ENCODE assay signal across 8 mouse cellular contexts in the genomic region with DNA sequence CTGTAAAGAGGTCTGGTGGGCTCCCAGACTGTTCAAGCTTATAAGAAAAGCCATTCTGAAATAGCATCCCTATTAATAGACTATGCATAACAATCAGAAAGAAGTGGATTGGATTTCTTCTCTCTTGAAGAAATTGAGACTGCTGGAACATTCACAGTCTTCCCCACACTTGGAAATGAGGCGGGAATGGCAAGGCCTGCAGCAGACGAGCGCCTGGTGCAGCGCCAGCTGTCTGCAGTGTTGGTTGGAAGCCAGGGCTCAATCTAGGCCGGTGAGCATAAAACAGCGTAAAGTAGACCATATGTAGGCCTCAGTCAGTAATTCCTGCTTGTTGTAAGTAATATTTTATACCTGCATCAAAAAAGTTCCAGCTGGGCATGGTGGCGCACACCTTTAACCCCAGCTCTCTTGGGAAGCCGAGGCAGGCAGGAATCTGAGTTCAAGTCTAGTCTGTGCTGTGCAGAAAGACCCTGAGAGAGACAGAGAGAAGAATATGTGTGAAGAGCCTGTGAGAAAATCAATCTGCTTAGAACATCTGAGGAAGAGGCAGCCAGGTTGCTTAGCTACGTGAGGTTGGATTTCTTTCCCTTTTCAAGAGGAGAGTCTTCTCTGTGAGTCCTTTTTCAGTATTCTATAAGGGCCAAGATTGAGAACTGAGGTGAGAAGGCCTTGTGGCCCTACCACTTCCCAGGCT. TPM values are rescaled to one million over a fixed set of nuclear protein-coding genes. Genes with fewer than 3 reads are reported as not detected.
DNase-seq lines count a peak whose midpoint lies in the region; ATAC-seq and TF ChIP-seq lines count a peak whose summit lies in the region.

No protein-coding gene starts in this region.

- no peaks in the 10 kb centered on the region for H3K27me3 ChIP-seq in hindbrain, embryonic 16.5 days (replicated peaks; ENCODE audit: control insufficient read depth, insufficient read depth, low read length)
- H3K27me3 ChIP-seq in hindbrain, embryonic 13.5 days = no peaks in the 10 kb centered on the region
- no peaks in the 10 kb centered on the region for H3K27me3 ChIP-seq in cerebellum, adult 2 months (ENCODE audit: control insufficient read depth, insufficient read depth, low read length)
- H3K27me3 ChIP-seq in limb, embryonic 14.5 days (ENCODE audit: control insufficient read depth, insufficient read depth, low read length) = no peaks in the 10 kb centered on the region
- H3K27me3 ChIP-seq in intestine, embryonic 16.5 days (replicated peaks; ENCODE audit: control insufficient read depth, insufficient read depth, low read length) = no peaks in the 10 kb centered on the region

- no peak overlapping the region for H3K4me3 ChIP-seq in hindbrain, embryonic 16.5 days (ENCODE audit: low read length)
- no peak overlapping the region for H3K4me3 ChIP-seq in hindbrain, embryonic 13.5 days
- H3K4me3 ChIP-seq in cerebellum, adult 2 months (replicated peaks; ENCODE audit: insufficient read depth, low read depth, low read length) = no peak overlapping the region
- no peak overlapping the region for H3K4me3 ChIP-seq in limb, embryonic 14.5 days (replicated peaks; ENCODE audit: low read length)
- no peak overlapping the region for H3K4me3 ChIP-seq in intestine, embryonic 16.5 days (ENCODE audit: low read length)

- TF ChIP-seq CTCF in cerebellum, adult 2 months (IDR thresholded peaks at IDR 0.05; ENCODE audit: borderline replicate concordance, insufficient read depth, low read depth, low read length) = no peak

- 65% methylated on average over 9 of the region's 9 CpGs for WGBS in hindbrain, embryonic 16.5 days
- WGBS in hindbrain, embryonic 13.5 days = 91% methylated on average over 9 of the region's 9 CpGs
- WGBS in cerebellum, adult 2 months = 9% methylated on average over 9 of the region's 9 CpGs
- 66% methylated on average over 9 of the region's 9 CpGs for WGBS in limb, embryonic 14.5 days
- WGBS in intestine, embryonic 16.5 days = 77% methylated on average over 9 of the region's 9 CpGs

- no peak for TF ChIP-seq POLR2A in cerebellum, adult 2 months (IDR thresholded peaks at IDR 0.05; ENCODE audit: borderline replicate concordance, insufficient read depth, low read length)
- TF ChIP-seq POLR2A in limb, embryonic 14.5 days (IDR thresholded peaks at IDR 0.05; ENCODE audit: borderline replicate concordance, extremely low read depth, insufficient read depth, insufficient read length) = no peak

- no peaks in the 10 kb centered on the region for H3K4me1 ChIP-seq in hindbrain, embryonic 16.5 days (ENCODE audit: control insufficient read depth, insufficient read depth, low read depth, low read length)
- H3K4me1 ChIP-seq in hindbrain, embryonic 13.5 days (replicated peaks) = 0 out of 2 replicates have a peak, but pooled peaks cover 12% of the 10 kb centered on the region
- peaks cover 43% of the 10 kb centered on the region for H3K4me1 ChIP-seq in cerebellum, adult 2 months (ENCODE audit: control insufficient read depth, insufficient read depth, low read length)
- H3K4me1 ChIP-seq in limb, embryonic 14.5 days (ENCODE audit: control insufficient read depth, insufficient read depth, low read length) = peaks cover 9% of the 10 kb centered on the region; the same call in 1 of the 2 replicates
- peaks cover 7% of the 10 kb centered on the region for H3K4me1 ChIP-seq in intestine, embryonic 16.5 days (ENCODE audit: control insufficient read depth, insufficient read depth, low read length)

- DNase-seq in cerebellum, adult 2 months = peak; percentile 91 to 93
- DNase-seq in frontal cortex, postnatal 14 days (ENCODE audit: low spot score in 2 of 2) = peak; percentile 74 to 75
- peak; percentile 75 for DNase-seq in limb, embryonic 14.5 days (ENCODE audit: low spot score)
- DNase-seq in urinary bladder, postnatal 36 days (ENCODE audit: low spot score in 2 of 2) = no peak
- DNase-seq in heart, postnatal 36 days = no peak

- H3K9ac ChIP-seq in hindbrain, embryonic 16.5 days (ENCODE audit: low read depth, low read length) = no peak overlapping the region
- H3K9ac ChIP-seq in hindbrain, embryonic 13.5 days = no peak overlapping the region
- H3K9ac ChIP-seq in limb, embryonic 14.5 days (ENCODE audit: low read depth, low read length, severe bottlenecking) = no peak overlapping the region
- no peak overlapping the region for H3K9ac ChIP-seq in intestine, embryonic 16.5 days (ENCODE audit: low read depth, low read length)

- H3K27ac ChIP-seq in hindbrain, embryonic 16.5 days (ENCODE audit: low read depth, low read length) = peak overlapping the region; percentile 64
- no peak overlapping the region for H3K27ac ChIP-seq in hindbrain, embryonic 13.5 days
- peak overlapping the region; percentile 71 for H3K27ac ChIP-seq in cerebellum, adult 2 months (ENCODE audit: insufficient read depth, low read length)
- 0 out of 2 replicates have a peak overlapping the region, but pooled peaks have one; percentile 1 for H3K27ac ChIP-seq in limb, embryonic 14.5 days (replicated peaks; ENCODE audit: low read depth, low read length)
- H3K27ac ChIP-seq in intestine, embryonic 16.5 days (ENCODE audit: low read length) = no peak overlapping the region

- H3K36me3 ChIP-seq in hindbrain, embryonic 16.5 days (ENCODE audit: control insufficient read depth, insufficient read depth, low read length) = no peaks in the 10 kb centered on the region
- H3K36me3 ChIP-seq in hindbrain, embryonic 13.5 days = peaks cover 10% of the 10 kb centered on the region
- H3K36me3 ChIP-seq in limb, embryonic 14.5 days (ENCODE audit: control insufficient read depth, insufficient read depth, low read length) = peaks cover 35% of the 10 kb centered on the region
- no peaks in the 10 kb centered on the region; the same call in 1 of the 2 replicates for H3K36me3 ChIP-seq in intestine, embryonic 16.5 days (ENCODE audit: control insufficient read depth, insufficient read depth, low read length)

- ATAC-seq in hindbrain, embryonic 16.5 days = peak; percentile 50; the same call in 1 of the 2 replicates
- ATAC-seq in hindbrain, embryonic 13.5 days (ENCODE audit: low FRiP score) = no peak
- no peak for ATAC-seq in limb, embryonic 14.5 days (ENCODE audit: low FRiP score, low read depth)
- ATAC-seq in intestine, embryonic 16.5 days = no peak

- H3K9me3 ChIP-seq in hindbrain, embryonic 16.5 days (ENCODE audit: control insufficient read depth, low read length) = no peaks in the 10 kb centered on the region
- no peaks in the 10 kb centered on the region for H3K9me3 ChIP-seq in hindbrain, embryonic 13.5 days
- no peaks in the 10 kb centered on the region for H3K9me3 ChIP-seq in limb, embryonic 14.5 days (ENCODE audit: control insufficient read depth, low read length)
- H3K9me3 ChIP-seq in intestine, embryonic 16.5 days (ENCODE audit: control insufficient read depth, low read length) = no peaks in the 10 kb centered on the region

- intact Hi-C loops in heart, postnatal 36 days (cut with DNase I) = no loop called here

- H3K4me2 ChIP-seq in hindbrain, embryonic 16.5 days (ENCODE audit: low read length) = no peak overlapping the region
- H3K4me2 ChIP-seq in hindbrain, embryonic 13.5 days = no peak overlapping the region
- no peak overlapping the region for H3K4me2 ChIP-seq in limb, embryonic 14.5 days (replicated peaks; ENCODE audit: low read depth, low read length, severe bottlenecking)
- H3K4me2 ChIP-seq in intestine, embryonic 16.5 days (ENCODE audit: low read depth, low read length) = no peak overlapping the region

RNA-seq across cellular contexts. Expression of gene Polr1d, which starts 8.5 kb away (rescaled TPM):
- polyA plus RNA-seq in hindbrain, embryonic 16.5 days (2015; fragmentation: Nextera tagmentation; extraction: Ambion mirVana) = 96.0 and 105 TPM in 2 replicates
- polyA plus RNA-seq in hindbrain, embryonic 13.5 days (2015; fragmentation: Nextera tagmentation; extraction: Ambion mirVana) = 103 and 107 TPM in 2 replicates
- polyA plus RNA-seq in cerebellum, adult 2 months (2012; rRNA removed) = 85.0 and 89.2 TPM in 2 replicates
- polyA plus RNA-seq in limb, embryonic 14.5 days (2012; rRNA removed) = 82.7 and 104 TPM in 2 replicates
- 144 and 148 TPM in 2 replicates for polyA plus RNA-seq in limb, embryonic 14.5 days (2014; fragmentation: Nextera tagmentation; extraction: Ambion mirVana)
- 136 and 151 TPM in 2 replicates for polyA plus RNA-seq in intestine, embryonic 16.5 days (2015; fragmentation: Nextera tagmentation; extraction: Ambion mirVana)
- 10 to 100 TPM; 69.4 to 72.8 TPM for total RNA-seq in heart, postnatal 36 days (2021)

RNA-seq across cellular contexts. Expression of gene Lnx2, which starts 9.0 kb away (rescaled TPM):
- 4.5 and 6.2 TPM in 2 replicates for polyA plus RNA-seq in hindbrain, embryonic 16.5 days (2015; fragmentation: Nextera tagmentation; extraction: Ambion mirVana)
- polyA plus RNA-seq in hindbrain, embryonic 13.5 days (2015; fragmentation: Nextera tagmentation; extraction: Ambion mirVana) = 4.3 and 4.7 TPM in 2 replicates
- polyA plus RNA-seq in cerebellum, adult 2 months (2012; rRNA removed) = 15.9 and 16.8 TPM in 2 replicates
- polyA plus RNA-seq in limb, embryonic 14.5 days (2012; rRNA removed) = 13.7 and 16.9 TPM in 2 replicates
- 13.7 and 15.8 TPM in 2 replicates for polyA plus RNA-seq in limb, embryonic 14.5 days (2014; fragmentation: Nextera tagmentation; extraction: Ambion mirVana)
- polyA plus RNA-seq in intestine, embryonic 16.5 days (2015; fragmentation: Nextera tagmentation; extraction: Ambion mirVana) = 15.2 and 16.6 TPM in 2 replicates
- 10 to 100 TPM in 1 of 2 experiments, 1 to 10 TPM in 1; 10.0 to 10.8 TPM for total RNA-seq in heart, postnatal 36 days (2021)

Comparison
In these comparisons a context has a peak if more than half of its experiments do, and no peak if none do; other contexts are left out.
1. H3K27ac ChIP-seq: peak in hindbrain, embryonic 16.5 days (single experiment), cerebellum, adult 2 months (single experiment) and limb, embryonic 14.5 days (single experiment); none in hindbrain, embryonic 13.5 days (single experiment) and intestine, embryonic 16.5 days (single experiment).
2. DNase-seq: peak in cerebellum, adult 2 months (2 of 2), frontal cortex, postnatal 14 days (2 of 2) and limb, embryonic 14.5 days (single experiment); none in urinary bladder, postnatal 36 days (0 of 2) and heart, postnatal 36 days (0 of 2).